Mouse (Mus musculus): ENCODE results near the gene Fuca1. TPM values are rescaled to one million over a fixed set of nuclear protein-coding genes. Genes with fewer than 3 reads are reported as not detected.
A peak's percentile ranks its signal among the peaks of the same experiment; 100 is the strongest.

Fuca1 gene
- polyA plus RNA-seq, 1 experiment from 2014 or later = 239 TPM

- 2% methylated on average over 13 of the region's 15 CpGs for WGBS (ENCODE audit: missing documents)
- Histone ChIP-seq H3K27ac (peak overlapping the region; percentile 84), H3K4me3 (ENCODE audit: inconsistent target) (peak overlapping the region; percentile 88), H3K36me3 (ENCODE audit: inconsistent target) (peaks cover 39% of the 10 kb centered on the region), H3K79me2 (ENCODE audit: inconsistent target) (no peaks in the 10 kb centered on the region)
These were observed 42.4 kb downstream of the Fuca1 start for GRCm38 (mm10) chr4:135962946-135963345.

- H3K36me3 ChIP-seq (ENCODE audit: inconsistent target) = peaks cover 32% of the 10 kb centered on the region
- H3K79me2 ChIP-seq (ENCODE audit: inconsistent target) = no peaks in the 10 kb centered on the region
- peak within 1 kb of the TSS; percentile 88 for H3K4me3 ChIP-seq (ENCODE audit: inconsistent target)
- H3K27ac ChIP-seq = peak within 1 kb of the TSS; percentile 84
- WGBS (ENCODE audit: missing documents) = under 1% methylated on average over 55 of the region's 56 CpGs
These were observed 43.1 kb downstream of the Fuca1 start, which contains the start of gene Gale for GRCm38 (mm10) chr4:135963457-135964193. Gene Gale, plus strand, starts transcription at chr4:135963727.

- peak overlapping the region; percentile 88 for H3K4me3 ChIP-seq (ENCODE audit: inconsistent target)
- peak overlapping the region; percentile 73 for H3K27ac ChIP-seq
- H3K79me2 ChIP-seq (ENCODE audit: inconsistent target) = no peaks in the 10 kb centered on the region
- peaks cover 32% of the 10 kb centered on the region for H3K36me3 ChIP-seq (ENCODE audit: inconsistent target)
- 5% methylated on average over 12 of the region's 12 CpGs for WGBS (ENCODE audit: missing documents)
These were observed 43.9 kb downstream of the Fuca1 start for GRCm38 (mm10) chr4:135964426-135964825.

- 84% methylated on average over 8 of the region's 9 CpGs for WGBS (ENCODE audit: missing documents)
- H3K79me2 ChIP-seq (ENCODE audit: inconsistent target) = no peaks in the 10 kb centered on the region; the same call in 1 of the 2 replicates
- peak overlapping the region; percentile 73 for H3K27ac ChIP-seq
- H3K36me3 ChIP-seq (ENCODE audit: inconsistent target) = peaks cover 32% of the 10 kb centered on the region
- H3K4me3 ChIP-seq (ENCODE audit: inconsistent target) = peak overlapping the region; percentile 88; the same call in 1 of the 2 replicates
These were observed 44.6 kb downstream of the Fuca1 start for GRCm38 (mm10) chr4:135965113-135965512.

GRCm38 (mm10) chr4:135966283-135966682 lies 45.7 kb downstream of the Fuca1 start:
- Histone ChIP-seq H3K36me3 (ENCODE audit: inconsistent target) (peaks cover 25% of the 10 kb centered on the region), H3K27ac (no peak overlapping the region), H3K79me2 (ENCODE audit: inconsistent target) (peaks cover 11% of the 10 kb centered on the region), H3K4me3 (ENCODE audit: inconsistent target) (no peak overlapping the region)
- WGBS (ENCODE audit: missing documents) = 95% methylated on average over 16 of the region's 16 CpGs

- Histone ChIP-seq H3K36me3 (ENCODE audit: inconsistent target) (peaks cover 17% of the 10 kb centered on the region), H3K27ac (no peak overlapping the region), H3K4me3 (ENCODE audit: inconsistent target) (no peak overlapping the region), H3K79me2 (ENCODE audit: inconsistent target) (peaks cover 20% of the 10 kb centered on the region)
- WGBS (ENCODE audit: missing documents) = 92% methylated on average over 18 of the region's 18 CpGs
These were observed 46.7 kb downstream of the Fuca1 start for GRCm38 (mm10) chr4:135967086-135967760.

GRCm38 (mm10) chr4:135968271-135968869 lies 47.8 kb downstream of the Fuca1 start:
- H3K27ac ChIP-seq = no peak overlapping the region
- peaks cover 27% of the 10 kb centered on the region for H3K79me2 ChIP-seq (ENCODE audit: inconsistent target)
- 97% methylated on average over 15 of the region's 19 CpGs for WGBS (ENCODE audit: missing documents)
- no peak overlapping the region for H3K4me3 ChIP-seq (ENCODE audit: inconsistent target)
- peaks cover 17% of the 10 kb centered on the region for H3K36me3 ChIP-seq (ENCODE audit: inconsistent target)

- H3K36me3 ChIP-seq (ENCODE audit: inconsistent target) = peaks cover 17% of the 10 kb centered on the region
- H3K27ac ChIP-seq = no peak overlapping the region
- H3K4me3 ChIP-seq (ENCODE audit: inconsistent target) = no peak overlapping the region
- peaks cover 27% of the 10 kb centered on the region for H3K79me2 ChIP-seq (ENCODE audit: inconsistent target)
- 93% methylated on average over 13 of the region's 13 CpGs for WGBS (ENCODE audit: missing documents)
These were observed 48.7 kb downstream of the Fuca1 start for GRCm38 (mm10) chr4:135969070-135969750.

- WGBS (ENCODE audit: missing documents) = 96% methylated on average over 11 of the region's 11 CpGs
- Histone ChIP-seq H3K27ac (no peak overlapping the region), H3K4me3 (ENCODE audit: inconsistent target) (no peak overlapping the region), H3K36me3 (ENCODE audit: inconsistent target) (peaks cover 17% of the 10 kb centered on the region), H3K79me2 (ENCODE audit: inconsistent target) (peaks cover 27% of the 10 kb centered on the region)
These were observed 50.0 kb downstream of the Fuca1 start for GRCm38 (mm10) chr4:135970585-135970984.

- peaks cover 17% of the 10 kb centered on the region for H3K36me3 ChIP-seq (ENCODE audit: inconsistent target)
- H3K27ac ChIP-seq = peak overlapping the region; percentile 59
- under 1% methylated on average over 35 of the region's 35 CpGs for WGBS (ENCODE audit: missing documents)
- peak overlapping the region; percentile 80 for H3K4me3 ChIP-seq (ENCODE audit: inconsistent target)
- H3K79me2 ChIP-seq (ENCODE audit: inconsistent target) = peaks cover 27% of the 10 kb centered on the region
These were observed 51.4 kb downstream of the Fuca1 start for GRCm38 (mm10) chr4:135971805-135972555.

- Histone ChIP-seq H3K4me3 (ENCODE audit: inconsistent target) (peak within 1 kb of the TSS; percentile 80), H3K27ac (peak within 1 kb of the TSS; percentile 59), H3K36me3 (ENCODE audit: inconsistent target) (peaks cover 17% of the 10 kb centered on the region), H3K79me2 (ENCODE audit: inconsistent target) (peaks cover 27% of the 10 kb centered on the region)
- 4% methylated on average over 19 of the region's 19 CpGs for WGBS (ENCODE audit: missing documents)
These were observed 52.0 kb downstream of the Fuca1 start, which contains the start of gene Lypla2 for GRCm38 (mm10) chr4:135972556-135972906. Gene Lypla2, minus strand, starts transcription at chr4:135972626.

GRCm38 (mm10) chr4:135972911-135973811 lies 52.6 kb downstream of the Fuca1 start:
- Histone ChIP-seq H3K27ac (peak overlapping the region; percentile 59), H3K4me3 (ENCODE audit: inconsistent target) (peak overlapping the region; percentile 80), H3K36me3 (ENCODE audit: inconsistent target) (peaks cover 17% of the 10 kb centered on the region), H3K79me2 (ENCODE audit: inconsistent target) (peaks cover 27% of the 10 kb centered on the region)
- WGBS (ENCODE audit: missing documents) = 16% methylated on average over 13 of the region's 13 CpGs

GRCm38 (mm10) chr4:135976146-135976545 lies 55.6 kb downstream of the Fuca1 start:
- peaks cover 9% of the 10 kb centered on the region; the same call in 1 of the 2 replicates for H3K36me3 ChIP-seq (ENCODE audit: inconsistent target)
- no peak overlapping the region for H3K27ac ChIP-seq
- peaks cover 17% of the 10 kb centered on the region for H3K79me2 ChIP-seq (ENCODE audit: inconsistent target)
- WGBS (ENCODE audit: missing documents) = 94% methylated on average over 12 of the region's 12 CpGs
- H3K4me3 ChIP-seq (ENCODE audit: inconsistent target) = no peak overlapping the region
